ENCODE assay signal across 11 mouse cellular contexts in genomic region chr3:107503716-107504115, GRCm38 (mm10).
A peak's percentile ranks its signal among the peaks of the same experiment; 100 is the strongest.
DNase-seq lines count a peak whose midpoint lies in the region.
"Had no signal": no experiment of that assay in that cellular context is flagged by ENCODE, and none has a peak within 500 bp of the region (broad histone marks: within the 10 kb centered on the region; RNA-seq: fewer than 3 reads in every experiment).

No protein-coding gene starts in this region.

- peak; percentile 48 for DNase-seq in cerebellum, adult 9-10 months
- no peak for DNase-seq in cerebellum, adult 11-12 months
- peak; percentile 52 to 56 for DNase-seq in cerebellum, postnatal 14 days
- no peak for DNase-seq in cerebellum, adult 11 months
- peak; percentile 37 for DNase-seq in brain, adult 2 months (ENCODE audit: low read depth, low spot score)
- DNase-seq in kidney, postnatal 10 days: no peak
- DNase-seq: adrenal gland, adult 2 months; adrenal gland, postnatal 10 days; adrenal gland, postnatal 25 days; cerebellum, adult 9-11 months; forebrain, postnatal 0 days had no signal

Comparison
In these comparisons a context has a peak if more than half of its experiments do, and no peak if none do; other contexts are left out.
1. DNase-seq: peak in cerebellum, adult 9-10 months (single experiment), cerebellum, postnatal 14 days (2 of 2) and brain, adult 2 months (single experiment); none in cerebellum, adult 11-12 months (single experiment), cerebellum, adult 11 months (single experiment) and kidney, postnatal 10 days (single experiment).